Mouse (Mus musculus): ENCODE data around the gene Noto. TPM values are rescaled to one million over a fixed set of nuclear protein-coding genes. Genes with fewer than 3 reads are reported as not detected.
A peak's percentile ranks its signal among the peaks of the same experiment; 100 is the strongest.

The Noto gene
- polyA plus RNA-seq (2011; ENCODE audit: insufficient read length, low read depth, missing spikeins), result not detected in 2 replicates

DNA sequence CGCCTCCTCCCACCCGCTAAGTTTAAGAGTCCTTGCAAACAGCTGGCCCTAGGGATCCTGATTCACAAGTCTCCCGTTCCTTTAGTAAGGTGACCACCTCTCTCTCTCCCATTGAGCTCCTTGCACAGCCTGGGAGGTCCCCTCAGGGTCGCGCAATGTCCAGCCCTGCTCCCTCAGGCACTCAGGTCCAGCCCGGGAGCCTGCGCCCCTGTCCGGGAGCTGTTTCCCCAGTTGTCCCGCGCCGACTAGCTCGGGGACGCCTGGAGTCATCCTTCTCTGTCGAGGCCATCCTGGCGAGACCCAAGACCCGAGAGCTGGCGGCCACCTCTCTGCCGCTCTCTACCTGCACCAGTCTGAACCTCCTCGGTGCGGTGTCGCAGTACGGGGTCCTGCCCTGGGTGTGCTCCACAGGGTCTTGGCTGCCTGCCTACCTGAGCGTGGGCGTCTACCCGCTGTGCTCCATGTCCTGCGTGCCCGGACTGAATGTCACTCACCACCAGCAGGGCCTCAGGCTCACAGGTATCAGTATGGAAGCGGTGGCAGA lies at the start of gene Noto:
Gene Noto, plus strand, starts transcription at position 51 of the 544 bp plus-strand sequence.
- no peak within 1 kb of the TSS for H3K4me3 ChIP-seq (ENCODE audit: insufficient read depth, low read length)
- no peak within 1 kb of the TSS for H3K27ac ChIP-seq (ENCODE audit: insufficient read depth, low read length)

DNA sequence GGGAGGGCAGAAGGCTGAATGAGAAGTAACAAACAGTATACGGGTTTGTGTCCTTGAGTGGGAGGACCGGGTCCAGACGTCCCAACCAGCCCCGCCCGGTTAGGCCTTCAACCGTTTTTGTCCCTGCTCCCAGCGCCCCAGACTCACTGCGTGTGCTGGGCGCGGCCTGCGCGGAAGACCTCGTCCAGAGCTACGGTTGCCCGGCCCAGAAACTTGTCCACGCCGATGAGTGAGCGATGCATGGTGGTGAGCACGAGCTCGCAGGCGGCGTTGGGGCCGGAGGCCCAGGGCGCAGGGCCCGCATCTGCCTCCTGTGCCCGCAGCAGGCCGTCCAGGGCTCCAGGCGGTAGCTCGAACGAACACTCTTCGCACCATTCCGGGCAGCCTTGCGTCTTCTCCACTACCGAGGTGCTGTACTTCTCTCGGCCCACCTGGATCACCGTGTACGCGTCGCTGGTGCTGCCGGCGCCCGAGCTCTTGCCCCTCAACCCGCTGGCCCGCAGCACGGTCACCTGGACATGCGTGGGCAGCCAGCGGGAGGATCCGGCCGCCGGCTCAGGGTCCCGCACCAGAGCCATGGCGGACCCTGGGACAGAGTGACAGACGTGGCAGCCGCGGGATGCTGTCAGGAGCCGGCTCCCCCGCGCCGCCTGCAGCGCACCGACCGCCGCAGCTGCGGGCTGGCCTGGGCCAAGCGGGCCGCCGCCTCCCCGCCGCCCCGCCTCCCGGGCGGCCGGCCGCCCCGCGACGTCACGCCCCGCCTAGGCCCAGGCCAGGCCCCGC lies 49.5 kb upstream of the Noto start, which contains the start of gene Rab11fip5:
Gene Rab11fip5, minus strand, starts transcription at position 684 of the 783 bp plus-strand sequence.
- Histone ChIP-seq H3K4me1 (ENCODE audit: control insufficient read depth, insufficient read depth, low read length) (peaks cover 3% of the 10 kb centered on the region; the same call in 1 of the 2 replicates), H3K4me3 (ENCODE audit: insufficient read depth, low read length) (peak within 1 kb of the TSS; percentile 90), H3K27ac (ENCODE audit: insufficient read depth, low read length) (peak within 1 kb of the TSS; percentile 11; the same call in 1 of the 2 replicates)
- TF ChIP-seq CTCF (IDR thresholded peaks at IDR 0.05; ENCODE audit: borderline replicate concordance, insufficient read depth, low read length), result no peak
- TF ChIP-seq POLR2A (IDR thresholded peaks at IDR 0.05; ENCODE audit: low read depth, low read length), result peak; percentile 86

More for the DNA sequence above, at the start of gene Noto:
- no peaks in the 10 kb centered on the region for H3K4me1 ChIP-seq (ENCODE audit: control insufficient read depth, insufficient read depth, low read length)
- TF ChIP-seq CTCF (IDR thresholded peaks at IDR 0.05; ENCODE audit: borderline replicate concordance, insufficient read depth, low read length) (no peak), POLR2A (IDR thresholded peaks at IDR 0.05; ENCODE audit: low read depth, low read length) (no peak)

DNA sequence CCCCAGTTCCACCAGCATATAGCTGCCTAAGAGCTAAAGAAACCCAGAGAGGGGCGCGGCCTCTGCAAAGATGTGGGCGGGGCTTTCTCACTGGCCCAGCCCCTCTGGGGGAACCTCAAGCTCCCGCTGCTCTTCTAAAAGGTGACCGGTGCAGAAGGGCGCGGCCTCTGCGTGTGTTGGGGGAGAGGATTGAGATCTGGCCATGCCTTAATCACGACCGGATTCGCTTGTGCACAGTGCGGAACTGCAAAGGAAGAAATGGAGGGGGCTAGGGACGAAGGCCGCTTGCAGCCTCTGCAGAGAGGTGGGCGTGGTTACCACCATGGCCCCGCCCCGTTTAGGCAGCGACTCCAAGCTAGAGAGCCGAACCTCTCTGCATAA lies 49.0 kb upstream of the Noto start:
- TF ChIP-seq CTCF (IDR thresholded peaks at IDR 0.05; ENCODE audit: borderline replicate concordance, insufficient read depth, low read length), result no peak
- no peak for TF ChIP-seq POLR2A (IDR thresholded peaks at IDR 0.05; ENCODE audit: low read depth, low read length)
- H3K27ac ChIP-seq (ENCODE audit: insufficient read depth, low read length), result no peak overlapping the region
- peaks cover 1% of the 10 kb centered on the region; the same call in 1 of the 2 replicates for H3K4me1 ChIP-seq (ENCODE audit: control insufficient read depth, insufficient read depth, low read length)
- H3K4me3 ChIP-seq (ENCODE audit: insufficient read depth, low read length), result peak overlapping the region; percentile 72

DNA sequence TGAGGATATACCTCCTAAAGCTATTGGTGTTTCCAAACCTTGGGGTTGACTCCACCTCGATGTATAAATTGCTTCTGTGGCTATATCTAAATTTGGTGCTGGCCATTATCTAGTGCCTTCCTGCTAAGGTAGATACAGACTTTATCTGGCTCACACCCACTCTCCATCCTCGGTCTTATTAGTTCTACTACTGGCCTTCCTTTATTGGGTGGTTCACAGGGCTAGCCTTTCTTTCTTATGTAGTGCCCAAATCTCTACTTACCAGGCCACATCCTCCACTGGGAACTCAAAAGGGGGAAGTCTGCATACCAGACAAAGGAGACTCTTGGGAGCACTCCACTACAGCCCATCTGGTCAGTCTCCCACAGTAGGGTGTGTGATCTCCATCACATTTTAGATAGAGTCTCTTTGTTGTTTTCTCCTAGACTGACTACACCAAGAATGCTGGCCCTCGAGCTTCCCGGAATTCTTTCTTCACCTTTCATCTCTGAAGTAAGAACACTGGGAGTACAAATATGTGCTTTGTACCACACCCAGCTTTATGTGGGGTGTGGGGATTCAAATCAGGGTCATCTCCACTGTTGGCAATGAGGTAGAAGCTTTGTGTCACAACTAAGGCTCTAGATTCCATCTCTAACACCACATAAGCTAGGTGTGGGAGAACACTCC lies 46.5 kb upstream of the Noto start:
- no peak overlapping the region for H3K27ac ChIP-seq (ENCODE audit: insufficient read depth, low read length)
- peaks cover 8% of the 10 kb centered on the region for H3K4me1 ChIP-seq (ENCODE audit: control insufficient read depth, insufficient read depth, low read length)
- no peak overlapping the region for H3K4me3 ChIP-seq (ENCODE audit: insufficient read depth, low read length)
- TF ChIP-seq CTCF (IDR thresholded peaks at IDR 0.05; ENCODE audit: borderline replicate concordance, insufficient read depth, low read length) (no peak), POLR2A (IDR thresholded peaks at IDR 0.05; ENCODE audit: low read depth, low read length) (no peak)

DNA sequence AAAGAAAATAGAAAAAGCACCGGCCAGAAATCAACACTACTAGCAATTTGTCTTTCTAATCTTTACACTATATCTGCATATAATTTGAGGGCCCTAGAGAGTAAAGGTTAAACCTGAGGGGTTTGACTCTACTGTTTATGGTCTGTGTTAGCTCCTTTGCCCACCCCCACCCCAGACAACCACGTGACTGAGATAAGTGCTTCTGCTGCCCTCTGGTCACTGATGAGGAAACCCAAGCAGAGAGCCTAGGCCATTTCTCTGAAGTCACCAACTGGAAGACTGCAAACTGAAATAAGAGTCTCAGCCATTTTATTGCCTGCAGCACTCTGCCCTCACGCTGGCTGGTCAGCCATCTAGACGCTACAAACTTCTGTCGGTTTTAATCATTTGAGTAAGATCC lies 45.8 kb upstream of the Noto start:
- H3K4me3 ChIP-seq (ENCODE audit: insufficient read depth, low read length), result no peak overlapping the region
- H3K4me1 ChIP-seq (ENCODE audit: control insufficient read depth, insufficient read depth, low read length), result peaks cover 9% of the 10 kb centered on the region
- H3K27ac ChIP-seq (ENCODE audit: insufficient read depth, low read length), result no peak overlapping the region
- no peak for TF ChIP-seq POLR2A (IDR thresholded peaks at IDR 0.05; ENCODE audit: low read depth, low read length)
- no peak for TF ChIP-seq CTCF (IDR thresholded peaks at IDR 0.05; ENCODE audit: borderline replicate concordance, insufficient read depth, low read length)

DNA sequence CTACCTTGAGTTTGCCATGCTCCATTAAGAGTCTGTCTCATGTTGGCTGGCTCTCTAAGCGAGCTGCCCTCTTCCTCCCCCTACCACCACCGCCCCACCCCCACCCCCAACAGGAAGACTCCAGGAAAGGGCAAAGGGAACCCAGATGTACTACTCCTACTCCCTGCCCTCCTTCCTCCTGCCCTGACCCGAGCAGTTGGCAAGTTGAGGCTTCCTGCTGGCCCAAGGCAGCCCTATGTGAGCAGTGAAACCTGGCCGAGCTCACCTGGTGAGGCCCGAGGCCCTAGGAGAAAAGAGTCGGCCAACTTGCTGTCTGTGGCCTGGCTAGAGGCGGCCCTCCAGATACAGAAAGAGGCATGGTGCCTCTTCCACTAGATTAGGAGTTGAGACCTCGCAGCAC lies 45.1 kb upstream of the Noto start:
- no peak overlapping the region for H3K4me3 ChIP-seq (ENCODE audit: insufficient read depth, low read length)
- H3K4me1 ChIP-seq (ENCODE audit: control insufficient read depth, insufficient read depth, low read length), result peaks cover 9% of the 10 kb centered on the region
- H3K27ac ChIP-seq (ENCODE audit: insufficient read depth, low read length), result no peak overlapping the region
- TF ChIP-seq CTCF (IDR thresholded peaks at IDR 0.05; ENCODE audit: borderline replicate concordance, insufficient read depth, low read length), result no peak
- no peak for TF ChIP-seq POLR2A (IDR thresholded peaks at IDR 0.05; ENCODE audit: low read depth, low read length)

DNA sequence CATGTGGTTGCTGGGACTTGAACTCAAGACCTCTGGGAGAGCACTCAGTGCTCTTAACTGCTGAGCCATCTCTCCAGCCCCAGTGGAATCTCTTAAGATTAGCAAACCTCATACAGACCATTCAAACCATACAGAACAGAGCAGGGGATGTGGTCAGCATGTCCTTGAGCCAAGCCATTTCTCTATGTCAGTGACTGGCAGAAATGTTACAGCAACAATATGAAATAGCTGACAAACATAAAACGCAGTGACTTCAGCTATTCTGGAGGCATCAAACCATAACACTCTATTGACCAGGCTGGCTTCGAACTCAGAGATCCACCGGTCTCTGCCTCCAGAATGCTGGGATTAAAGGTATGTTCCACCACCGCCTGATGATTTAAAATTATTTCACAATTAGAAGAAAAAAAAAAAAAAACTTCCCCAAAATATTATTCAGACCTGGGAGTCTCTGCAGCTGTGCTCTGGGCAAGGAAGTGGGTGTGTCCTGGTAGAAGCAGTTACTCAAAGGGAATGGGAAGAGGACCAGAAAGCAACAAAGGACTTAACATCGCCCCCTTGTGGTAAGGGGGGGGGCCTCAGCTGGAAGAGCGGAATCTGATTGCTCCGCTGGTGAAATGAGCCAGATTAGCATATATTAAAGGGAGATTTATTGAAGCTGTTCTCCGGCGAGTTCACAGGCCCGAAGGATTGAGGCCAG lies 43.3 kb upstream of the Noto start:
- H3K4me1 ChIP-seq (ENCODE audit: control insufficient read depth, insufficient read depth, low read length), result peaks cover 9% of the 10 kb centered on the region
- TF ChIP-seq POLR2A (IDR thresholded peaks at IDR 0.05; ENCODE audit: low read depth, low read length), result no peak
- TF ChIP-seq CTCF (IDR thresholded peaks at IDR 0.05; ENCODE audit: borderline replicate concordance, insufficient read depth, low read length), result peak; percentile 42; the same call in 1 of the 2 replicates
- no peak overlapping the region for H3K4me3 ChIP-seq (ENCODE audit: insufficient read depth, low read length)
- no peak overlapping the region for H3K27ac ChIP-seq (ENCODE audit: insufficient read depth, low read length)

DNA sequence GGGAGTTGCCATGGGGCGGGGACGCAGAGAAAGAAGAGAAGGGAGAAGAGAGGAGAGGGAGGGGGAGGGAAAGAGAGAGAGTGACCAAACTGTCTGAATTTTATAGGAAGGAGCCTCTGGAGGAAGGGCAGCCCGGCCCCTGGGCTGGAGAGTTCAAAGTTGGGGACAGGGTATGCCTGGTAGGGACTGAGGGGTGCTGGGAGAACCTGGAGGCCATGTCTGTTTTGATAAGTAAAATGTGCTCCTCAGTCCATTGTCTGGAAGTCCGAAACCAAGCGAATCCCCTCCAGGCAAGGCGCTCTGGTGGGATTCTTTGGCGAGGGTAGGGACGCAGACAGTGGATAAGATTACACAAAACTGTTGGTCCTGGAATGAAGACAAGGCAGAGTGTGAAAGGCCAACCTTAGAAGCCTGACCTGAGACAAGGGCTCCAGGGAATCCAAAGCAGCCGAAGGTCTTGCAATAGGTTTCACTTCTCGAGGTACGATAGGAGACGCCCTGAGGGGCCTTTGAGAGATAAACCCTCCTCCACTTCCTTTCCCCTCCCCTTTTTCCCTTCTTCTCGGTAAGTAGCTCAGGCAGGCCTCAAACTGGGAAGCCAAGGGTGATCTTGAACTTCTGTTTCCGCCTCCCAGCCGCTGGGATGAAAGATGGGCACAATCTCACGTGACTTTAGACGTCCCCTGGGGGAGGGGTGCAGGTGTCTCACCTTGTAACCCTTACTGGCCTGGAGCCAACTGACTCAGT lies 42.6 kb upstream of the Noto start:
- Histone ChIP-seq H3K4me3 (ENCODE audit: insufficient read depth, low read length) (no peak overlapping the region), H3K27ac (ENCODE audit: insufficient read depth, low read length) (no peak overlapping the region), H3K4me1 (ENCODE audit: control insufficient read depth, insufficient read depth, low read length) (peaks cover 9% of the 10 kb centered on the region)
- TF ChIP-seq POLR2A (IDR thresholded peaks at IDR 0.05; ENCODE audit: low read depth, low read length), result no peak

DNA sequence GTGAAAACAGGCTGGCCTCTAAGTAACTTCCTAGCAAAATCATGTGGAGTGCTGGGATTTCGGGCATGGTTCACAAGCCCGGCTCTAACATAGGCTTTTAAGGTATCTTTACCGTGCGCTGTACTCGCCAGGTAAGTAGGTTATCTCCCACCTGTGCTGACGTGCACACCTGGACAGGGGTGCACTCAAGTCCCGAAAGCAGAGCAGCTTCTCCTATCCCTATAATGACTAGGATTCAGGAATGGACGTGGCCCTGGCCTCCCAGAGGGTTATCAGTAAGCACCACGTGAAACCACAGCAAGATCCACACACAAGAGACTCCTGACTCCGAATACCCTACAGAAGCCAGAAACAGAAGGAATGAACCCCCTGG lies 42.1 kb upstream of the Noto start:
- Histone ChIP-seq H3K4me1 (ENCODE audit: control insufficient read depth, insufficient read depth, low read length) (peaks cover 9% of the 10 kb centered on the region), H3K4me3 (ENCODE audit: insufficient read depth, low read length) (no peak overlapping the region), H3K27ac (ENCODE audit: insufficient read depth, low read length) (no peak overlapping the region)
- TF ChIP-seq POLR2A (IDR thresholded peaks at IDR 0.05; ENCODE audit: low read depth, low read length) (no peak), CTCF (IDR thresholded peaks at IDR 0.05; ENCODE audit: borderline replicate concordance, insufficient read depth, low read length) (no peak)
